Mouse (Mus musculus) limb, embryonic 11.5 days (tissue): ENCODE results near the gene Lrtm2. TPM values are rescaled to one million over a fixed set of nuclear protein-coding genes. Genes with fewer than 3 reads are reported as not detected.

Experiments
- ATAC-seq: fragments of 200-750 bp; cut with Nextera tagmentation; 2 replicates; pipeline ENCODE4 v1.8.0; 2017; ENCODE audit warnings: low read depth; ENCODE audit not compliant: insufficient number of reproducible peaks, low FRiP score, low TSS enrichment
- DNase-seq: peaks from one replicate; pipeline ENCODE4 v3.0.0-alpha.2; 2015; ENCODE audit warnings: low spot score
- H3K27ac ChIP-seq: fragments of 300-500 bp; sonication (generic); replicated peaks from 2 replicates; pipeline ENCODE4 v1.5.1; 2014; ENCODE audit warnings: low read depth, mild to moderate bottlenecking, low read length
- H3K27me3 ChIP-seq: fragments of 300-500 bp; sonication (generic); 2 replicates; pipeline ENCODE4 v1.6.1; 2014; ENCODE audit warnings: mild to moderate bottlenecking, low read length, mixed read lengths; ENCODE audit not compliant: control insufficient read depth, insufficient read depth
- H3K36me3 ChIP-seq: fragments of 300-500 bp; sonication (generic); 2 replicates; pipeline ENCODE4 v1.6.1; 2014; ENCODE audit warnings: mild to moderate bottlenecking, low read length, moderate library complexity, mixed read lengths; ENCODE audit not compliant: control insufficient read depth, insufficient read depth
- H3K4me1 ChIP-seq: fragments of 300-500 bp; sonication (generic); 2 replicates; pipeline ENCODE4 v1.6.1; 2014; ENCODE audit warnings: low read length, mixed read lengths; ENCODE audit not compliant: control insufficient read depth, insufficient read depth
- H3K4me2 ChIP-seq: fragments of 300-500 bp; sonication (generic); 2 replicates; pipeline ENCODE4 v1.6.1; 2014; ENCODE audit warnings: low read depth, mild to moderate bottlenecking, moderate library complexity; ENCODE audit not compliant: severe bottlenecking
- H3K4me3 ChIP-seq: fragments of 300-500 bp; sonication (generic); 2 replicates; pipeline ENCODE4 v1.5.1; 2014; ENCODE audit warnings: low read depth, low read length
- H3K9ac ChIP-seq: fragments of 300-500 bp; sonication (generic); 2 replicates; pipeline ENCODE4 v1.6.1; 2014; ENCODE audit warnings: mild to moderate bottlenecking, low read length
- H3K9me3 ChIP-seq: fragments of 300-500 bp; sonication (generic); 2 replicates; pipeline ENCODE4 v1.6.1; 2016; ENCODE audit warnings: low read length; ENCODE audit not compliant: control insufficient read depth
- WGBS: fragments of 180-500 bp; shearing (Covaris S2); extraction: QIAGEN DNeasy Blood & Tissue Kit; methylation state at CpG from one replicate; pipeline ENCODE4 v1.1.7; 2014; 5-methylcytosine and 5-hydroxymethylcytosine counted together
- polyA plus RNA-seq: library from polyadenylated mRNA; unstranded; fragments of >200 nt; fragmentation: Nextera tagmentation; extraction: Ambion mirVana; gene quantifications from 2 replicates; pipeline ENCODE4 v1.2.1, GENCODE M21; 2014

The Lrtm2 gene
- polyA plus RNA-seq, 1 experiment from 2014 or later = not detected

GRCm38 (mm10) chr6:119319358-119319757 is 11.2 kb downstream of the Lrtm2 start:
- Histone ChIP-seq H3K9ac (no peak overlapping the region), H3K4me3 (no peak overlapping the region), H3K27me3 (no peaks in the 10 kb centered on the region), H3K36me3 (no peaks in the 10 kb centered on the region), H3K4me2 (no peak overlapping the region), H3K27ac (no peak overlapping the region), H3K4me1 (no peaks in the 10 kb centered on the region), H3K9me3 (no peaks in the 10 kb centered on the region)
- DNase-seq = no peak
- WGBS = 88% methylated on average over 2 of the region's 2 CpGs
- no peak for ATAC-seq

DNA sequence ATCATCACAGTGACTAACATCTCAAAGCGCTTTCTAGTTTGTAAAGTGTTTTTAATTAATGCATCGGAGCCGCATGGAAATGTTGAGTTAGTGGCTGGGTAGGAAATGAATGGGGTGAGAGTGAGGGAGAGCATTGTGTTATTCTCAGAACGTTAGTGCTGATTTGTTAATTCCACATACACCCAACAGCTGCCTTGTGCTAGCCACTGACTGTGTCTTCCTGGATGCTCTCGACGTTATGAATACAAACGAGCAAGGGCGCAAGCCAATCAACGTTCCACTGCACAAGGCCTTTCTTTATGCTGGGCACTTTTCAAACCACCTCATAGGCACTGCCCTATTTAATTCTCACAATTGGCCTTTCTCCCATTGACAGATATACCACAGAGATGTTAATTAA is 11.8 kb downstream of the Lrtm2 start:
- WGBS = 84% methylated on average over 9 of the region's 9 CpGs
- DNase-seq (no peak), ATAC-seq (no peak)

GRCm38 (mm10) chr6:119314751-119315476 is 15.7 kb downstream of the Lrtm2 start:
- DNase-seq (no peak), ATAC-seq (no peak)
- H3K36me3 ChIP-seq = no peaks in the 10 kb centered on the region
- H3K9ac ChIP-seq = no peak overlapping the region
- no peak overlapping the region for H3K27ac ChIP-seq
- no peak overlapping the region for H3K4me2 ChIP-seq
- H3K9me3 ChIP-seq = no peaks in the 10 kb centered on the region
- 37% methylated on average over 7 of the region's 7 CpGs for WGBS
- H3K4me3 ChIP-seq = no peak overlapping the region
- 0 out of 2 replicates have a peak, but pooled peaks cover 2% of the 10 kb centered on the region for H3K4me1 ChIP-seq
- no peaks in the 10 kb centered on the region for H3K27me3 ChIP-seq

More for the DNA sequence above, 11.8 kb downstream of the Lrtm2 start:
- H3K9me3 ChIP-seq = no peaks in the 10 kb centered on the region
- no peak overlapping the region for H3K4me3 ChIP-seq
- H3K36me3 ChIP-seq = no peaks in the 10 kb centered on the region
- no peak overlapping the region for H3K9ac ChIP-seq
- H3K4me2 ChIP-seq = no peak overlapping the region
- H3K27ac ChIP-seq = no peak overlapping the region
- H3K4me1 ChIP-seq = 0 out of 2 replicates have a peak, but pooled peaks cover 2% of the 10 kb centered on the region
- H3K27me3 ChIP-seq = no peaks in the 10 kb centered on the region

DNA sequence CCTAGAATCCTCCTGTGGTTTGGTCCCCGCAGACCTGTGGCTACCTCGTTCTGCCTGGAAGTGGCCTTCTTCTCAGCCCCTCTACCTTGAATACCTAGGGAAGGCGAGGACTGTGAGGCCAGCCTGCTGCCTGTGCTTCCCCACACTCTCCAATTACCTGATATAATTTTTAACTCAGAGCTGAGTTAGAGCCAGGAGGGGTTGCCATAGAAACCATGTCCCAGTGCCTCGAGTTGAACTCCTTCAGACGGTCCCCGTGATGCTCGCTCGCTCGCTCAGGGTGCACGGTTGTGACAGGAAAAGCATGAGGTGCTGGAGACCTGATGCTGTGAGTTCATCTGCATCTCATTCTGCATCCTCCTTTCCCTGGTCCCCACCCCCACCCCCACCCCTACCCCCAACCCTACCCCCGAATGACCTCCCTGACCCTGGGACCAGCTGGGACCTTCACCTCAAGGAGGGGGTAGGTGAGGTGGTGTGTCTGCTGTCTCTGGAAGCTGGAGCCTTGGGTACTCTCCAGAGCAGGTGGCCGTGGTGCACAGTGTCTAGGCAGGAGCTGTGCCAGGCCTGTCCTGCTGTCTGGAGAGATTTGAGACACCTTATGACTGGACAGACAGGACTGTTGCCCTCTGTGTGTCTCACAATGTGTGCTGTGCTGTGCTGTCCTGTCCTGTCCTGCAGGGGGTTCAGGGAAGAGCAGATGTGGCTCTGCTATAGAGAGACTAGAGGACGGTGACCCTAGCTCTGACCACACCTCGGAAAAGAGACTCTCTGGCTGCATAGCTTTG is 16.8 kb downstream of the Lrtm2 start:
- DNase-seq (no peak), ATAC-seq (no peak)
- Histone ChIP-seq H3K9me3 (no peaks in the 10 kb centered on the region), H3K27me3 (no peaks in the 10 kb centered on the region), H3K4me1 (0 out of 2 replicates have a peak, but pooled peaks cover 2% of the 10 kb centered on the region), H3K27ac (no peak overlapping the region), H3K4me2 (no peak overlapping the region), H3K9ac (no peak overlapping the region), H3K36me3 (no peaks in the 10 kb centered on the region), H3K4me3 (no peak overlapping the region)
- WGBS = 57% methylated on average over 14 of the region's 14 CpGs

GRCm38 (mm10) chr6:119313096-119313495 is 17.5 kb downstream of the Lrtm2 start:
- Histone ChIP-seq H3K27ac (no peak overlapping the region), H3K36me3 (no peaks in the 10 kb centered on the region), H3K9me3 (no peaks in the 10 kb centered on the region), H3K4me3 (no peak overlapping the region), H3K27me3 (no peaks in the 10 kb centered on the region), H3K4me2 (no peak overlapping the region), H3K9ac (no peak overlapping the region), H3K4me1 (0 out of 2 replicates have a peak, but pooled peaks cover 2% of the 10 kb centered on the region)
- WGBS = 81% methylated on average over 3 of the region's 3 CpGs
- no peak for DNase-seq
- ATAC-seq = no peak

- no peak overlapping the region for H3K27ac ChIP-seq
- H3K27me3 ChIP-seq = no peaks in the 10 kb centered on the region
- no peak overlapping the region for H3K4me2 ChIP-seq
- ATAC-seq (no peak), DNase-seq (no peak)
- 0 out of 2 replicates have a peak, but pooled peaks cover 2% of the 10 kb centered on the region for H3K4me1 ChIP-seq
- no peak overlapping the region for H3K9ac ChIP-seq
- H3K9me3 ChIP-seq = no peaks in the 10 kb centered on the region
- H3K36me3 ChIP-seq = no peaks in the 10 kb centered on the region
- no peak overlapping the region for H3K4me3 ChIP-seq
- 78% methylated on average over 6 of the region's 6 CpGs for WGBS
These were observed 18.2 kb downstream of the Lrtm2 start for GRCm38 (mm10) chr6:119312381-119312780.

DNA sequence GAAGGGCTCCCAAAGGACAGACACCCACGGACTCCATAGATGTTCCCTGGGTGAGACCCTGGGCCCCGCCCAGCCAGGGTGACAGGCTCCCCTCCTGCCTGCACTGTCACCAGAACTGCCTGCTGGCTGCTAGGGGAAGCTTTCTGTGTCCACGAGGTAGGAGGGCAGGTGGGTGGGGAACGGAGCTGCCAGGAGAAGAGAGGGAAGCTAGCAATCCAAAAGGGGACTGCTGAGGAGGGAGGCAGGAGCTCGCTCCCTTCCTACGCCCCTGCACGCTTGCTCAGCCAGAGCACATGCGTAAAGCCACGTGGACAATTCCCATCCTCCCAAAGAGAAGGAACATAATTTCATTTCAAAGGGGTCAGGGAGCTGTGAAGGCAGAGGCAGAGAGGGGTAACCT is 20.4 kb downstream of the Lrtm2 start:
- DNase-seq (no peak), ATAC-seq (no peak)
- no peak overlapping the region for H3K4me2 ChIP-seq
- WGBS = 64% methylated on average over 9 of the region's 9 CpGs
- H3K27me3 ChIP-seq = no peaks in the 10 kb centered on the region
- H3K27ac ChIP-seq = no peak overlapping the region
- no peak overlapping the region for H3K9ac ChIP-seq
- 0 out of 2 replicates have a peak, but pooled peaks cover 2% of the 10 kb centered on the region for H3K4me1 ChIP-seq
- H3K9me3 ChIP-seq = no peaks in the 10 kb centered on the region
- H3K36me3 ChIP-seq = no peaks in the 10 kb centered on the region
- no peak overlapping the region for H3K4me3 ChIP-seq

- no peak overlapping the region for H3K27ac ChIP-seq
- H3K27me3 ChIP-seq = no peaks in the 10 kb centered on the region
- H3K4me3 ChIP-seq = no peak overlapping the region
- no peak overlapping the region for H3K9ac ChIP-seq
- DNase-seq = no peak
- H3K9me3 ChIP-seq = no peaks in the 10 kb centered on the region
- H3K4me1 ChIP-seq = no peaks in the 10 kb centered on the region
- WGBS = 60% methylated on average over 10 of the region's 10 CpGs
- H3K4me2 ChIP-seq = no peak overlapping the region
- no peak for ATAC-seq
- no peaks in the 10 kb centered on the region for H3K36me3 ChIP-seq
These were observed 22.6 kb downstream of the Lrtm2 start for GRCm38 (mm10) chr6:119307867-119308413.
